Mouse (Mus musculus) small intestine, adult 2 months (tissue): ENCODE data around the gene Tepsin.

ENCODE experiments used
- CTCF ChIP-seq: fragments of 200-500 bp; IDR thresholded peaks from 2 replicates; pipeline ENCODE4 v1.5.1; 2012; ENCODE audit warnings: low read depth, mild to moderate bottlenecking, control low read depth, inconsistent platforms, low read length, moderate library complexity, mixed read lengths; ENCODE audit not compliant: insufficient replicate concordance, insufficient read length; ENCODE audit errors: extremely low read depth
- POLR2A ChIP-seq: fragments of 200-500 bp; IDR thresholded peaks from 2 replicates; pipeline ENCODE4 v1.6.1; 2012; ENCODE audit warnings: low read depth, mild to moderate bottlenecking, control low read depth, inconsistent platforms, low read length, moderate library complexity

DNA sequence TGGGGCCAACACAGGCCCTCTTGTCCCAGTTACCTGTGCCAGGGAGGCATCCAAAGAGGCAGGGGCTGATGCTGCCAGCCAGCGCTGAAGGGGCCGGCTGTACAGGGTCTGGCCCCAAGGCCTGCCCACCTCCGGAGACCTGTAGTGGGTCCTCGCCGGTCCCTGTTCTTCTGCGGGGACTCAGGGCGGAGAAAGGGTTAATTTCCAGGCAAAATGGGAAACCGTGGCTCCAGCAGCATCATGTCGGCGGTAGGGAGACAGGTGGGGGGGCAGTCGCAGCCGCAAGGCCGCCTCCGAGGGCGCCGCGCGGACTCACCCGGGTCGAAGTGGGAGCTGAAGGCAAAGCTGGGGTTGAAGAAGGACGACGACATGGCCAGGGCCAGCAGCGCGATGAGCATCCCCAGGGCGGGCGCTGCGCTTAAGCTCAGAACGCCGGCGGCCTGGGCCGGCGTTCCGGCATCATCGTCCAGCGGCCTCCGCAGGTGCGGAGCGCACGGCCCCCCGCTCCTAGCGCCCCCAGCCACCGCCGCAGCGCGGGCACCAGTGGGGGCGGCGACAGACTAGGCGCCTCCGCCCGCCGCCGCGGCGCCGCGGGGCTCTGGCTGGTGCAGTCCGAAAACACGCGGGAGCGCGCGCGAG is 51.9 kb downstream of the Tepsin start, which contains the start of gene Aatk:
- TF ChIP-seq CTCF (no peak), POLR2A (no peak)
